Mouse (Mus musculus): ENCODE data around the gene Zkscan7. TPM values are rescaled to one million over a fixed set of nuclear protein-coding genes. Genes with fewer than 3 reads are reported as not detected.

Gene Zkscan7
- total RNA-seq (2023) = 4.1 TPM

DNA sequence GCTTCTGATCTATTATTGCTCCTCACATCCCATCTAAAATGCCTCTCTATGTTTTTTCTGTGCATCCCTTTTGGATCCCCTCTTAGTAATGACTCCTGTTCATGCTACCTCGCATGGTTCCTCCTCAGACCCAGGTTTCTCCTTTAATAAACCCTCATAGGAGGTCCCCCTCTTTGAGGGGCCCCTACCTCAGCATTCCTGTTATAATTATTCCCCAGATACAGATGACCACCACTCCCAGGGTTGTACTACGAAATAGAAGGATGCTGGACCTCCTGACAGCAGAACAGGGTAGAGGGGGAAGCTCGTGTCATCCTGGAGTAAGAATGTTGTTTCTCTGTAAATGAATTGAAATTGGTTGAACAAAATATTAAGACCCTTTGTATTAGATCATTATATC lies at the start of gene Zkscan7:
Gene Zkscan7 (plus strand): TSS at position 301 of the 400 bp plus-strand sequence.

DNA sequence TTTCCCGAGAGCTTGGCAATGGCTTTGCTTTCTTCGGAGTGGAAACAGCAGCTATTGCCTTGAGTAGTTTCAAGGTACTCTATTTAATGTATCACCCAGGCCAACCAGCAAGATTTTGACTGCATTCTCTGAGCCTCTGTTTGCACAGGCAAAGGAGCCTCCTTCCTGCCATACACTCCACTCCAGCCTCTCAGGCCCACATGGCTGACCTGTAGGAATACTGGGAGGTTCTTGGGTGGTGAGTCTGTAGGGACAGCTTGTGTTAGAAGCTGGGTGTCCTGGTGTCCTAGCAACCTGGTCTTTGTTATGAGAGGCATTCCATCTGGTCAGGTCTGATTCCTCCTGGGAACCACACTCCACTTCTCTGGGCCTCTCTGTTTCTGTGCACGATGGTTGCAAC lies 41.7 kb upstream of the Zkscan7 start, which contains the start of gene Gm35549:
Gene Gm35549 (minus strand): TSS at position 276 of the 400 bp plus-strand sequence.

DNA sequence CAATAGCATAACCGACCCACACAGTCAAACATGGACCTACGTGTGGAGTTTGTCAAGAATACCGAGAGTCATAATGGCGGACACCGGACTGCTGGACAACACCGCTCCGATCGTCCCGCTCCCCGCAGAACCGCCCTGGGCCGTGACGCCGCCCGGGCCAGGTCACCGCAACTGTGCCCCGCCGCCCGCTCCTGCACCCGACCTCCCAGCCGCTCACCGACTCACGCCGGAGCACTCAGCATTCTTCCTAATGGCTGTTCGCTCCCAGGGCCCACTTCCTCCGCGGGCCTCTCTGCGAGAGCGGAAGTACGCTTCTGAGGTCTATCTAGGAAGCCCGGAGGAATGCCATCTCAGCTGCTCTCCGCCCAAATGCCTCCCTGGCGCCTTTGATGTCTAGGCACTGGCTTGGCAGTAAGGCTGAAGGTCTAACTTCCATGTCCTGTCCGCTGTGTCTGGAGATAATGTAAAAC lies 19.8 kb upstream of the Zkscan7 start, which contains the start of gene Zfp445:
Gene Zfp445 (minus strand): TSS at position 310 of the 470 bp plus-strand sequence.

DNA sequence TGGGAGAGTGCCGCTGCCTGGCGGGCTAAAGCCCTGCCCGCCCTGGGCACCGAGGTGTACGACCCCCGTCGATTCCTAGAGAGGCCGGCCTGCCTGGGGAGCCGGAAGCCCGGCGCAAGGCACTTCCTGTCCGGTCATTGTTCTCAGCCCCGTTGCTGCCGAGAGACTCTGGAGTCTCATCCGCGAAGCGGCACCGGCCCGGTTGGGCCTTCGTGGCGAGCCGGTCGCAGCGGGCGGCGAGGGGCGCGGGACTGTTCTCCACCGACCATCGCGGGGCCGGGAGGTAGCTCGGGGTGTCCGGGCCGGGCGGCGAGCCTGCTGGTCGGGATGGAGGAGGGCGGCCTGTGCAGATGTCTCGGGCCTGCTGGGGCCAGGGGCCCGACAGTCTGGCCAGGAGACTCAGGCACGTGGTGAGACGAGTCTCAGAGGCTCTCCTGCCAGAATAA lies 37.5 kb downstream of the Zkscan7 start, which contains the start of gene Zfp105:
Gene Zfp105 (plus strand): TSS at position 137 of the 446 bp plus-strand sequence.

Other genes starting within 250 kb of the Zkscan7 start
- not detected for gene Topaz1, start 138.3 kb upstream of the Zkscan7 start, total RNA-seq (2023)
- gene Tcaim, start 80.1 kb upstream of the Zkscan7 start, total RNA-seq (2023) = 12.7 TPM
- not detected for gene Gm35549, start 41.6 kb upstream of the Zkscan7 start, total RNA-seq (2023)
- gene Zfp445, start 19.7 kb upstream of the Zkscan7 start, total RNA-seq (2023) = 129 TPM
- gene Zfp105, start 37.4 kb downstream of the Zkscan7 start, total RNA-seq (2023) = not detected
- 31.4 TPM for gene 1110059G10Rik, start 65.3 kb downstream of the Zkscan7 start, total RNA-seq (2023)
- 1.6 TPM for gene Kif15, start 65.4 kb downstream of the Zkscan7 start, total RNA-seq (2023)
- 28.6 TPM for gene Tmem42, start 135.6 kb downstream of the Zkscan7 start, total RNA-seq (2023)
- 1.8 TPM for gene Tgm4, start 149.0 kb downstream of the Zkscan7 start, total RNA-seq (2023)
- 53.6 TPM for gene Zdhhc3, start 227.5 kb downstream of the Zkscan7 start, total RNA-seq (2023)
- gene Exosc7, start 227.5 kb downstream of the Zkscan7 start, total RNA-seq (2023) = 56.1 TPM